Mouse (Mus musculus) brown adipose tissue, adult 24 weeks (tissue): ENCODE measurements around the gene Mpz. TPM values are rescaled to one million over a fixed set of nuclear protein-coding genes. Genes with fewer than 3 reads are reported as not detected.

ENCODE experiments used
- H3K27ac ChIP-seq: fragments of 200-500 bp; replicated peaks from 2 replicates; pipeline ENCODE4 v1.5.1; 2012; ENCODE audit warnings: low read depth, mild to moderate bottlenecking, low read length
- H3K4me1 ChIP-seq: fragments of 200-500 bp; 2 replicates; pipeline ENCODE4 v1.6.1; 2012; ENCODE audit warnings: low read length, mixed read lengths; ENCODE audit not compliant: control insufficient read depth, insufficient read depth, insufficient read length
- H3K4me3 ChIP-seq: fragments of 200-500 bp; 2 replicates; pipeline ENCODE4 v1.5.1; 2012; ENCODE audit warnings: low read depth, mild to moderate bottlenecking, low read length, moderate library complexity; ENCODE audit not compliant: insufficient read depth
- polyA plus RNA-seq: library from polyadenylated mRNA; stranded (reverse); fragments of >200 nt; gene quantifications from 2 replicates; pipeline ENCODE4 v1.2.4, GENCODE M21; 2012; ENCODE audit not compliant: missing spikeins, insufficient read depth, insufficient read length

Gene Mpz
- polyA plus RNA-seq, 1 experiment: 4.6 TPM

DNA sequence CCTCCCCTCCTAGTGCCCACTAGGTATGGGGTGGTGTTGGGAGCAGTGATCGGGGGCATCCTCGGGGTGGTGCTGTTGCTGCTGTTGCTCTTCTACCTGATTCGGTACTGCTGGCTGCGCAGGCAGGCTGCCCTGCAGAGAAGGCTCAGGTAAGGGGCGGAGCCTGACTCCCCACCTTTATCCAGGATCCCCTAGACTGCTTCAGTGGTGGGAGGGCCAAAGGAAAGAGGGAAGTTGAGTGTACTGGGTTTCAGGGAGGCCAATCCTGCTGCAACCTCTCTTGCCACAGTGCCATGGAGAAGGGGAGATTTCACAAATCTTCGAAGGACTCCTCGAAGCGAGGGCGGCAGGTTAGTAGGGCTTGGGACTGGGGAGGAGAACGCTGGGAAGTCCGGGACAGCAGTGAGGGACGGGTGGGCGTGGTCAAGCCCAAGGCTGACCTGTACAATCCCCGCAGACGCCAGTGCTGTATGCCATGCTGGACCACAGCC, 9.0 kb downstream of the Mpz start:
- Histone ChIP-seq H3K27ac (no peak overlapping the region), H3K4me1 (no peaks in the 10 kb centered on the region), H3K4me3 (no peak overlapping the region)

DNA sequence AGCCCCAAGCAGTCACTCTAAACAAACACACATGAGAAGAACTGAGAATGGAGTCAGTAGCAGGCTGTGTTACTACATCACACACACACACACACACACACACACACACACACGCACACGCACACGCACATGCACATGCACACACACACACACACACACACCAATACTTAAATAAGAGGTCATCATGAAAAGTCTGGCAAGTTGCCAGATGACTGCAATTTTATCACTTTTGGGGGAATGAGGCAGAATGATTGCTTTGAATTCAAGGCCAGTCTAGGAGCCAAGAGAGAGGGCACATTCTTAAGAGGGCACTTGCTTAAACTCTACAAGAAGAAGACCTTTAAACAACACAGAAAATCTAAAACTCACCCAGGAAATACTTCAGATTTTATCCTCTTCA, 12.0 kb downstream of the Mpz start:
- no peak overlapping the region for H3K27ac ChIP-seq
- no peak overlapping the region for H3K4me3 ChIP-seq
- no peaks in the 10 kb centered on the region for H3K4me1 ChIP-seq

DNA sequence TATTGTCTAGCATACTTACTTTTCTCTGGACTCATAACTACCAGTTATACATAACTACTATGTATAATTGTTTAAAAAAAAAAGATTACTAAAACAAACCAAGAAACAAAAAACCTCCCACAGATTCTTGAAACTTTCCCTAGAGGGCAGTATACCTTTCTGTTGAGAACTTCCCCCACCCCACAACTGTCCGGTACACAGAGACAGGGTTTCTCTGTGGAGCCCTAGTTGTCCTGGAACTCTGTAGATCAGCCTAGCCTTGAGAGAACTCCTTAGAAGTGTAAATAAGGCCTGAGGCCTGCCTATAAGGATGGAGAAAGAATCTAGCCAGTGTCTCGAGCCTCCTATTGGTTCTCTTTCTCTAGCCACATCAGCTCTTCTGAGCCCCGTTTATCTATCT, 13.7 kb downstream of the Mpz start:
- H3K27ac ChIP-seq: no peak overlapping the region
- no peaks in the 10 kb centered on the region for H3K4me1 ChIP-seq

DNA sequence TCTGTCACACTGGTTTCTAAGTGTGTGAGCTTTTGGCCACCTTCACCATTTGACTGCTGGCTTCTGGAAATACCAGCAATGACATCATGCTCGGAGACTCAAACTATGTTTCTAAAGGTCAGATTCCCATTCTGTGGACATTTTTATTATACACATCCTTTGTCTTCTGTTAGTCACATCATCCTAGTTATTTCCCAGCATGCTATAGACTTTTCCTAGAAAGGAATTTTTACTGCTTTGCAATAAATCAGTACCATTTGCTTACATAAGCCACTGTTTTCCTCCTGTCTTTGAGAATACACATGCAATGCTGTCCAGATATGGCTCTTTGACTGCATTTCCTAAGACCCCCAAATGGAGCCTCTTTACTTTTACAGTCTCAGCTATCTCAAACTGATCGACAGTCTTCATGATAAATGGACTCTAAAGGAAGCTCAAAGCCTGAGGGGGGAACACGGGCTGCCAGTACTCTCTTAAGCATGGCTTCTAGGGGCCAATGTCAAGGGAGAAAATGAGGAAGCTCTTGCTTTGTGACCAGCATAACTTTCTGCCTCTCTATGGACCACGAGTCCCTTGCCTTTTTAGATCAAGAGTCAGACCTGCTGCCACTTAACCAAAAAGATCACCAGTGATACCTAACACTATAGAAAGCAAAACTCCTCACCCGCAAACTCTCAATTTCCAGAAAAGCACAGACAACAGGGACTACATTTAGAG, 15.3 kb downstream of the Mpz start:
- H3K4me1 ChIP-seq: peaks cover 5% of the 10 kb centered on the region; the same call in 1 of the 2 replicates
- no peak overlapping the region for H3K4me3 ChIP-seq

More for the DNA sequence above, 13.7 kb downstream of the Mpz start:
- no peak overlapping the region for H3K4me3 ChIP-seq

DNA sequence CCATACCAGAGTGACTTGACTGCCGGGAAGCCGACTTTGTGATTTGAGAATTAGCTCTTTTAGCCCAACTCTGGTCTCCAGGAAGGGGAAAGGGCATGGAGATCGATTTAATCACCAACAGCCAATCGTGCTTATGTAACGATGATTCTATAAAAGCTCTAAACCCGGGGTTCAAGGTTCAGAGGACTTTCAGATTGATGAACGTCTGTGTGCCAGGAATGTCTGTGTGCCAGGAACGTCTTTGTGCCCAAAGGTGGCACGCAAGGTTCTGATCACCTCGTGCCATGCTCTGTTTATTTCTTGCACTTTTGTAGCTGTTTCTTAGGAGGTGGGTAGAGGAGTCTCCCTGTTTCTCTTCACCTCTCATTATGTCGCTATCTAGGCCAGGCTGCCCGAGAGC, 18.4 kb downstream of the Mpz start:
- Histone ChIP-seq H3K27ac (no peak overlapping the region), H3K4me1 (peaks cover 14% of the 10 kb centered on the region)

More for the DNA sequence above, 15.3 kb downstream of the Mpz start:
- H3K27ac ChIP-seq: no peak overlapping the region

DNA sequence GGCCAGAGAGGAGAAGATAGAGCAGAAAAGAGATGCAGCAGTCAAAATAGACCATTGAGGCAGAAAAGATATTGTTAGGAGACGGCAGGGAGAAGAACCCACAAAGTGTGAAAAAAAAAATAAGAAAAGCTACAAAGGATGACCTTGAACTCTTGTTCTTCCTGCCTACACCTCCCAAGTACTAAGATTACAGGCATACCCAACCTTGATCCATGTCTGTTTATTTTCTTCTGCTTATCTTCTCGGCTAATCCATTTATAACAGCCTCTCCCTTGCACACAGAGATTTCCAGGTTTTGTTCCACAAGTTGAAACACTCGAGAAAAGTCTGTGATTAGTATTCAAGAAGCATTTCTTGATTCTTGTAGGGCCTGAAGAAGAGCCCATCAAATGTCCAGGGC, 19.4 kb downstream of the Mpz start:
- H3K4me1 ChIP-seq: peaks cover 14% of the 10 kb centered on the region
- H3K4me3 ChIP-seq: no peak overlapping the region
- peak overlapping the region; percentile 98 for H3K27ac ChIP-seq

More for the DNA sequence above, 18.4 kb downstream of the Mpz start:
- no peak overlapping the region for H3K4me3 ChIP-seq

DNA sequence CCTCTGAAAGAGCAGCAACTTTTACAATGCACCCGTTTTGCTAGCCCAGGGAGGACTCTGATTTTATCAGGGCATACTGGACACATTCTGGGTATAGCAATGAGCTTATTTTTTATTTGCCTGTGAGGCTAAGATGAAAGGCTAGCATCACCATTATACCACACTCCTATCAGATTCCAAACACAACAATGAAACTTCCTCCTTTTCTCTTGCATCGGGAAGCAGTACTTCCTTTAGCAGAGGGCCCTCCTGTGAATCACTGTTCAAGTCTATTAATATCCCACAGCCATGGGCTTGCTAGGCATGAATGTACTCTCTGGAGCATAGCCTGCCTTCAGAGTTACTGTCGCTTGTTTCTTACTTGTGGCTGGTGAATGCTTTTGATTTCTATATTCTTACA, 20.6 kb downstream of the Mpz start:
- H3K4me1 ChIP-seq: peaks cover 14% of the 10 kb centered on the region
- no peak overlapping the region for H3K4me3 ChIP-seq
- H3K27ac ChIP-seq: peak overlapping the region; percentile 98

DNA sequence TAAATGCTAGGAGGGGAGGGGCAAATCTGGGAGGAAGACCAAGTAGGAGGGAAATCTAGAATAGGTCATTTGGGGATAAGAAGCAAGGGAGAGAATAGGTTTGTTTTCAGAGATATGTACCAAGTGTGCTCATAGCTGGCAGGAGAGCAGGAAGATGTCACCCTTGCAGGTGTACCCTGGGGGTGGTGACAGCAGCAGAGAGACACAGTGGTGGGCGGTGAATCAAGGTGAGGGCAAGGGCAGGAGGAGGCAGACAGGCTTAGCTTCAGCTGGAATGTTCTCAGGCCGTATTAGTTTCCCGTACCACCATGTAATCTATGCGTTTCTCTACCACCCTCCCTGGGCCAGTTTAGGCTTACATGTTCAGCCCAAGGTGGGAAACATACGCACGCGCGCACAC, 22.3 kb downstream of the Mpz start:
- H3K4me1 ChIP-seq: peaks cover 14% of the 10 kb centered on the region
- no peak overlapping the region for H3K27ac ChIP-seq
- no peak overlapping the region for H3K4me3 ChIP-seq

DNA sequence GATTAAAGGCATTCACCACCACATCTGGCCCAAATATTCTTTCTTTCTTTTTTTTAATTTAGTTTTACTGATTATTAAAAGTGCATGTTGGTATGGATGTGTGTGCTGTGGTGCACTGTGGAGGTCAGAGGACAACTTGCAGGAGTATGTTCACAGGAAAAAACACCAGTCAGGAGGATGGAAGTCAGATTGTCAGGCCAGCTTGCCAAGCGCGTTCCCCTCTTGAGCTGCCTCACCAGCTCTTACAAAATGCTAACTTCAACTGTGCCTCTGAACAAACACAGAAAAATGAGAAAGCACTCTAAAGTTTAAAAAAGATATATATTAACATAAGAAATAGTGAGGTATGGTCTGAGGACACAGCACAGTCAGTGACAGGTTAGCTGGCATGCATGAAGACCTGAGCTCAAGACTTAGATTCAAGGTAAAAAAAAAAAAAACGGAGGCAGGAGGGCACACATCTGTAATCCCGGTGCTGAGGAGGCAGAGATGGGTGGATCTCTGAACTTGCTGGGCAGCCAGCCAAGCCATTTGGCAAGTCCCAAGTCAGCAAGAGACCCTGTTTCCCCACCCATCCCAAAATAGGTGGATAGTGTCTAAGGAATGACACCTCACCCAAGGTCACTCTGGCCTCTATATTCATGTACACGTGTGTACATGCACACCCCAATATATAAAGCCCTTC, 29.1 kb downstream of the Mpz start:
- H3K27ac ChIP-seq: no peak overlapping the region
- H3K4me3 ChIP-seq: no peak overlapping the region
- peaks cover 6% of the 10 kb centered on the region; the same call in 1 of the 2 replicates for H3K4me1 ChIP-seq

DNA sequence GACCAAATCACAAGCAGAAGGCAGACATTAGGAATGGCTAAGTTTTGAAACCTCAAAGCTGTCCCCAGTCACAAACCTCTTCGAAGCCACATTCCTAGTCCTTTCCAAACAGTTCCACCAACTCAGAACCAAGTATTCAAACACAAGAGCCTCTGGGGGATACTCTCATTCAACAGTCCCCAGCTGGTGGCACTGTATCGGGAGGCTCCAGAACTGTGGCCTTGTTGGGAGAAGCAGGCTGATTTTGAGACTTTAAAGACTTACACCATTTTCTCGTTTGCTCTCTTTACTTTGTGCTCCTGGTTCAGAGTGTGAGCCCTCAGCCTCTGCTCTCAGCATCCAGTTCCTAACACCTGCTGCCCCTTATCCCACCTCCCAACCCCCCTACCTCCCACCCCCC, 32.5 kb downstream of the Mpz start:
- Histone ChIP-seq H3K4me3 (no peak overlapping the region), H3K27ac (no peak overlapping the region), H3K4me1 (peaks cover 6% of the 10 kb centered on the region)

DNA sequence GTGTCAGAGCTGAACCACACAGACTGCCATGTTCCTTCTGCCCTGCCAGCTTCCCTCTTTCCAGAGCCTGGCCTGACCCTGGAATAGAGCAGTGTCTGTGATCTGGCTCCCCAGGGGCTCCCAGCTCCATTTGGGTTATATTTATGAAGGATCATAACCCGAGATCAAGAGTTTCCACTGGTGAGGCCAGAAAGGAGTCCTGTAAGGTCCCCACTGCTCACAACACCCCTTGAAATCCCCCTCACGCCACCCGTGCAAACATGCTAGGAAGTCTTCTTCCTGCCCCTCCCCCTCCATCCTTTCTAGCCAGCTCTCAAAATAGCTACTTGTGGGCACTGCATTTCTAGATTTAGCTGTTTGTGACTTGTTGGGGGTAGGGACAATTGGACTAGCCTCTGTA, 33.1 kb downstream of the Mpz start:
- H3K4me1 ChIP-seq: peaks cover 6% of the 10 kb centered on the region
- H3K27ac ChIP-seq: peak overlapping the region; percentile 30
- H3K4me3 ChIP-seq: no peak overlapping the region

DNA sequence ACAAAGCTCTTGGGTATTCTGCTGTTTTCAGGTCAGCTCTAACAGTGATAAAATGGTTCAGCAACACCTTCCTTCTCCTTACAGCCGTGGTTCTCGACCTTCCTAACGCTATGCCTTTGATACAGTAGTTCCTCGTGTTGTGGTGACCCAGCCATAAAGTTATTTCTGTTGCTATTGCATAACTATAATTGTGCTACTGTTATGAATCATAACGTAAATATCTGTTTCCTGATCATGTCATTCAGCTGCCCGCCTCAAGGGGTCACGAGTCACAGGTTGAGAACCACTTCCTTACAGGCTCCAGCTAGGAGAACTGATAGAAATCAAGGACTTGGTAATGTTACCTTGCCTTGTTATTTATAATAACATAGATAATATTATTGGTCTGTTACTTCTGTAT, 33.8 kb downstream of the Mpz start:
- peaks cover 6% of the 10 kb centered on the region for H3K4me1 ChIP-seq
- H3K4me3 ChIP-seq: no peak overlapping the region
- peak overlapping the region; percentile 30 for H3K27ac ChIP-seq

DNA sequence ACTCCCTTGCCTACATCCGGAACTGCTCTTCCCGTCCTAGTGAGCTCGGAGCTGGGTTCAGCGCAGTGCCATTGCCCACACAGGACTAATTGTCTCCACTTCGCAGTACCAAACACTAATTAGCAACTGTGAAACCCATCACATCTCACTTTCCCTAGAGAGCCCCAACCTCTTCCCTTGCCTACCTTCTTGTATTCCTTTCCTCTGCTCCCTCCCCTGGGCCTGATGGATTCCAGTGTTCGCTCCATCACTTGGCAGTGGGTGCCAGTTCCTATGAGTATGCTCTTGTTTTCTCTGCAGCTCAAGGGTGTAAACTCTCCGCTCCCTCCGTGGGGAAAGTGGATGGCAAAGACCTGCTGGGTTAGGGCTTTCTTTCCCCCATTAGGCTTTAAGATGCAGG, 35.1 kb downstream of the Mpz start:
- peaks cover 4% of the 10 kb centered on the region for H3K4me1 ChIP-seq
- no peak overlapping the region for H3K27ac ChIP-seq
- H3K4me3 ChIP-seq: no peak overlapping the region

DNA sequence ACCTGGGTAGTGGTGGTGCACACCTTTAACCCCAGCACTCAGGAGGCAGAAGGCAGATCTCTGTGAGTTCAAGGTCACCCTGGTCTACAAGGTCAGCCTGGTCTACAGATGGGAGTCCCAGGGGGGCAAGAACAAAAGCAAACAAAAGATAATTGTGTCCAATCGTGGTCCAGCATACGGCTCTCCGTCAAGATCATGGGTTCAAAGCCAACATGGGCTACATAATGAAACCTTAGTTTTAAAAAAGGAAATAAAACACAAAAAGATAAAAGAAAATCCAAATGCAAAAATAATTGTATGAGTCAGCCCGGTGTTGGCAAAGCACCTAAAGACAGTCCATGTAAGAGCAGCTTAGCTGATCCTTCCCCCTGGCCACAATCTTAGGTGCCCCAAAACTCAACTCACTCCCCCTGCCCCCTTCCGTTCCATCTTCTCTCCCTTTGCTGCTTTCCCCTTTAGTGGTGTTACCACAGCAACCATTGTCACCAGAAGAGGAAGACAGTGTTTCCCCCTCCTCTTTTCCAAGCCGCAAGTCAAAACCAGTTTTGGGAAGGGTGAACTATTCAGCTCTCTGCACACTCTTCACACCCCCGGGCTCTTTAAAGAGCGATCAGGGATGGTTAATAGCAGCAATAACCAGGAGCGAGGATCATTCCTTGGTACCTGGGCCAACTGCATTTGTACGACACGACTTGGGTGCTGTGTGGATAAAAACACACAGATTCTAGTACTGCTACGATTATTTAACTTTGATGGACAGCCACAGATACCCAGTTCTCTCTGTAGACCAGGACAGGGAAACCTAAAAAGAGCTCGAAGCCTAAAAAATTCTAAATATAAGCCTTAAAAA, 37.6 kb downstream of the Mpz start:
- H3K4me3 ChIP-seq: no peak overlapping the region
- peaks cover 4% of the 10 kb centered on the region for H3K4me1 ChIP-seq
- H3K27ac ChIP-seq: no peak overlapping the region

DNA sequence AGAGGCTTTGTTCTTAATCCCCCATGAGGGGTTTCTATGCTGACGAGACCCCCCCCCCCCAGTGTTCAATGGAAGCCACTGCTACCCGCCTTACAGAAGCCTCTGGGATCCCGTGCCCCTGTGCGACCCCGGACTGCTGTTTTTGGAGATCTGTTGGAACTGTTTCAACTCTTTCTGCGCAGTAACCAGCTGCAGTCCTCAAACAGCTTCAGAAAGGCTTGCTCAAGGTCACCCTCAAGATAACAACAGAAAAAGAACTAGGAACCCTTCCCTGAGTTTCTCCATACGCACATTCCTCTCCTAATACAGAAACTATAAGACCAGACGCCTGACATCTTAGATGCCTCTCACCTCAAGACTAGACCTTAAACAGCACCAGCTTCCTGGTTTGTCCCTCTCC, 38.5 kb downstream of the Mpz start:
- Histone ChIP-seq H3K4me3 (no peak overlapping the region), H3K27ac (no peak overlapping the region), H3K4me1 (peaks cover 3% of the 10 kb centered on the region)
